Mouse (Mus musculus) layer of hippocampus, postnatal 14 days (tissue): ENCODE results near the gene Rbm44. TPM values are rescaled to one million over a fixed set of nuclear protein-coding genes. Genes with fewer than 3 reads are reported as not detected.

ENCODE experiments used
- DNase-seq, 2 experiments: peaks; one replicate each; pipeline ENCODE4 v3.0.0; 2021 to 2022; ENCODE audit warnings: low spot score in 2 of 2, mixed read lengths in 1 of 2
- total RNA-seq, 2 experiments: library from RNA; stranded (reverse); gene quantifications; 2 replicates each; pipeline ENCODE4 v1.2.3; 2021

Rbm44 gene
- total RNA-seq, 2 experiments from 2014 or later, result not detected

DNA sequence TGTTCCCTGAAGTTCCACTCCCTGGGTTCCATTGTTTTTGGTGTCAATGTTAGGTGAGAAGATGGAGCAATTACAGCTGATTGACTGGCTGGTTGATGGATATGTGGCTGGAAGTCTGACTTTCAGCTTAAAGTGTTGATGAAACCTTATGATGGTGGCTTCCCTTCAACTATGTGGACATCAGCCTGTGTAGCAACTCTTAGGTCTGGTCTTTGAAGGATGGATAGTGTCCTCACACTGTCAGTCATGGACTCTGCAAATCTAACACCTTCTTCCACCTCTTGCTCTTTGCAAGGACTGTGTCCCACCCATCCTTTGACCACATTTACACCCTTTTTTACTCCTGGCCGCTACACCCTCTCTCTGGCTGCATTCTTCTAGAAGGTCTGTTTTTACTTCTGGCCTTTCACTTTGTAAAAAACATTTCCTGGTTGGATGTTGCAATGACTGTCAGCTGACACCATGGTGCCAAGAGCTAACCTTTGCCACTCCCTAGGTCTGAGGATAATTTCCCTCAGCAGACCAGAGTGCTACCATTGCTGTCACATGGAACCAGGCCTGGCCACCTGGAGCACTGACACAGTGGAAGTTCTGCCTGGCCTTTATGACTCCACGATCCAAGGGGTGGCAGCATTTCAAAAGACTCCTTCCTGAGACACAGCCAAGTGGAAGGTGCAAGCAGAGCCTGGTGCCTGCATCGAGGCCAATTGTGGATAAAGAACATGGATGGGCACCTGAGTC is 62.6 kb downstream of the Rbm44 start:
- DNase-seq, result no peak

DNA sequence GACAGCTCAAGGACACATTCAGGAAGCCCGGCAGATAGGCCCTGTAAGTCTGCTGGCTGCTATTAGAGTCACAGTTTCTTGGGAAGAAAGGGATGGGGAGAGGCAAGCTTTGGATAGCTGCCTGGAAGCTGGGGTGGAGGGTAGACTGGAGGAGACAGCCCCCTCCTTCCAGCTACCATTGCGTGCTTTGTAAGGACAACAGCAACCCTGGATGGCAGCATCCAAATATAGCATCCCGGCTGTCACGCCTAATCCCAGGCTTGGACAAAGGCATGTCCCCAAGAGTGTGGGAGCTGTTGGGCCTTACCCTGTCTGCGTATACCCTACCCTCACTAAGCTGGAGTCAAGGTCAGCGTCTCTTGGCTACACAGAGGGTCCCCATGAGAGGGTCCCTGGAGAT is 64.5 kb downstream of the Rbm44 start:
- peak in 1 of 2 experiments; percentile 71 for DNase-seq

DNA sequence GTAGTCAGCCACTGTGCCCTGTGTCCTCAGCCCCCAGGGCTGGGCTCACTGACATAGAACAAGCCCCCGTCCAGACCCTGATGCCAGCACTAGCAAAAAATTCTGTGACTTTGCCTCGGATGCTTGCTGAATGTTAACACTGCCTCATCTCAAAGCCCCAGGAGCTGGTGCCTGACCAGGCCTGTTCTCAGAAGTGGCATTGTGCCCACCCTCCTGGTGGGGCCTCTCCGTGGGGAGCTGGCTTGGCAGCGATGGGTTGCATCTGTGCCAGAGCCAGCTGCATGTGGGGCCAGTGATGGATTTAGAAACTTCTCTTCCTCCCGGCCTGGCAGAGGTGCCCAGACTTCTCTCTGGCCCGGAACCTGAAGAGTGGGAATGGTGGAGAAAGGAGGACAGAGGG is 64.9 kb downstream of the Rbm44 start:
- peak; percentile 88 to 95 for DNase-seq

DNA sequence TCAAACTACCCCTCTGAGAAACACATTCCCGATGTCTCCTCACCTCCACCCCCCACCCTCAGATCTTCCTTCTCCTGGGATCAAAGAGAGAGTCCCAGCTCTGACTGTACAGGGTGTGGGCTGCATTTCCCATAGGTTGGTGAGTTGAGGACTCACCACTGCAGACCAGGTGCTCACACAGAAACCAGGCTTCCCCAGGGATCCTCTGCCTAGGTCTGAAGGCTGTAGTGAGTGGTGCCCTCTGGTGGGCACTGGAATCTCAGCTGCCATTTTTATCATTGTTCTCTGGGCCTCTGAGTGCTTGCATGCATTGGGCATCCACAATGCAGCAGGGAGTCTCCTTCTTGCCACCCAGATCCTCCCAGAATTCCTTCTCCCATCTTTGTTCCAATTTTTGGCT is 66.2 kb downstream of the Rbm44 start:
- DNase-seq, result peak; percentile 70 to 77

DNA sequence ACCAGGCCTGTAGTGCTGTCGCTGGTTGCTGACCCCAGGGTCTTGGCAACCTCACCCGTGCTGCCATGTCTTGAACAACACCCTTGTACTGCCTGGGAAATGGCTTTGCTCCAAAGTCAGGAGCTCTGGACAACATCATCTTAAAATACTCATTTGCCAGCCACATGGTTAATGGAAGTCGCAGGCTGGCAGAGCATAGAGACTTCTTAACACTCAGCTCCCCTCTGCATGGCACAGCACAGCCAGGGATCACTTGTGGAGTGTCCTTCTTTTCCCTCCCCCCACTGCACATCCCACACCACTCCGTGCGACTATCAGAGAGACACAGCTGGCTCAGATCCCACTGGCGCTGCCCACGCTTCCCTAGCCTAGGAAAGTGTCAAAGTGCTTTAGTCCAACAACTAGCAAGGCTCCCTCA is 66.7 kb downstream of the Rbm44 start:
- DNase-seq, result no peak

DNA sequence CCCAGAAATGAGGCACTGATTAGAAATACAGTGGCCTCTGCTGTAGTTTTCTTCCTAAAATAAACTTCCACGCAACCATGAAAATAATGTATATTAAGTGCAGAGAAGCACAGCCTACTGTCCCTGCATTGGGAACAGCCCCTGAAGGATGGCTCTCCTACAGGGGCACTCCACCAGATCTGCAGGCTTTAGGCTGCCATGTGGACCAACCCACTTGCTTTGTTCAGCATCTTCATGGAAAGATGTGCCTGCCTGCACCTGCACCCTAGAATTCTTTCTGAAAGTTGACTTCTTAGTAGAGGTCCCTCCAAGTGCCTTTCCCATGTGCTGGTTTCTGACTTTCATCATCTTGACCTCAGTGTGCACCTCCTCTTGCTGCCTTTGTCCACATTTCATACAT is 70.4 kb downstream of the Rbm44 start:
- DNase-seq, result no peak

DNA sequence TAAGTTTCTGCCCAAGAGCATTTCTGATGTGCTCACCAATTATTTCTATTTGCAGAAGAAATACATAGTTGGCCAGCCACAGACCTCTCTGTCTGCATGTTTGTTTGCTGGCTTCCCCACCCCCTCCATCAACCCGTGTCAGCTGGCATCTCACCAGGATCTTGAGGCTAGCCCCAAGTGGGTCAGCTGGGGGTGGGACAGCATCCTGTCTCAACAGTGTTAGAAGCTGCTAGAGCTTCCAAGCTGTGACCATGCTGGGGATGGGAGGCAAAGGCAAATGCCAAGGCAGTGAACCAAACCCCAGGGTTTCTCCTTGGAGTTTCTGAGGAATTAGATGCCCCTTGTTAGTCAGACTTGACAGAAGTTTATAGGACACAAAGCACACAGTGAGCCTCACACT is 71.1 kb downstream of the Rbm44 start:
- DNase-seq, result no peak

DNA sequence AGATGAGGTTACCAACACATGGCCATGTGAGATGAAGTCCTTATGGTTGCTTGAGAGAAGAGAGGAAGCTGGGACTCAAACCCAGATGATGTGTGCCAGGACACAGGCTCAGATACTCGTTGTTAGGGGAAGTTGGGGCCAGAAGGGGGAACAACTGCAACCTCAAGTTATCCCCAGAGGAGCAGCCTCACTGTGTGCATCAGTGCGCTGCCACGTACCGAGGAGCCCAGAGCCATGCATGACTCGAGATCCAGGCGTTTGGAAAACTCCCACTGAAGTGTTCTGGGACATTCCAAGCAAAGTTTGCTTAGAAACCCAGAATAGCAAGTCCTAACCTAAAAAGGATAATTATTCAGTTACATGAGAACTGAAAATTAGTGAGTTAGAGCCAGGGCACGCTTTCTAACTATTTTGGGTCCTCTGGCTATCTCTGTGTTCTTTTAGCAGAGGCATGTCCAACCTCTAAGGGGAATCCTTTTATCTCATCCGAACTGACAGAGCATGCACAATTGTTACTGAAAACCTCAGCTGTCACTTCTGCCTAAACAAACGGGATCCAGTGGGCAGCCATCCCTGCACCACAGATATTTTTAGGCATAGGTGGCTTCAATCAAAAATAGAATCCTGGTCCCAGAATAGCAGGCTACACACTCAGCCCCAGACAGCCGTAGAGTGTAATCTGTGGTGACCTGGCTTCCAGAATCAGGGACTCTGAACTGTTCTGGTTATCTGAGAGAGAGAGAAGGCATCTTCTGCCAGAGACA is 71.8 kb downstream of the Rbm44 start:
- no peak for DNase-seq

DNA sequence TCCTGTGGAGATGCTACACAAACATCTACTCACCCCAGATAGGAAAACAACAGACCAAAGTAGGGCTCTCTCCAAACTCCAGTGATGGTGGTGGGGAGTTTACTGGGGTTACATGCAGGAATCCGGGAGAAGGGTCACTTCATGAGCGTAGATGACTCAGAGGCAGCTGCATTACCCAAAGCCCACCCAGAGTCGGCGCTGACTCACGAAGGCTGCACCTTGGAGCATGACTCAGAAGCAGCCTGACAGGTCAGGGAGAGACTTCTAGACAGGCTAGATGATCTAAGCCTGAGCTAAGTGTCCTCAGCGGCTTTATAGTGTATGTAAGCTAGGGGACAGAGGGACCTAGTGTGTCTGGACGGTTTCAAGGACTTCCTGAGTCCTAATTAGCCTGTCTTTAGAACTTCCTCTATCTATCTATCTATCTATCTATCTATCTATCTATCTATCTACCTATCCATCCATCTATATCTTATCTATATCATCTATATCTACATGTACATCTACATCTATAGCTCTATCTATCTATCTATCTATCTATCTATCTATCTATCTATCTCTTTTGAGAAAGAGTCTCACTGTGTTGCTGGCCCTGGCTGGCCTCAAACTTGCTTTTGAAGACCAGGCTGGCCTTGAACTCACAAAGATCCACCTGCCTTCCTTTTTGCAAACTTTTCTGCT is 74.9 kb downstream of the Rbm44 start:
- no peak for DNase-seq

DNA sequence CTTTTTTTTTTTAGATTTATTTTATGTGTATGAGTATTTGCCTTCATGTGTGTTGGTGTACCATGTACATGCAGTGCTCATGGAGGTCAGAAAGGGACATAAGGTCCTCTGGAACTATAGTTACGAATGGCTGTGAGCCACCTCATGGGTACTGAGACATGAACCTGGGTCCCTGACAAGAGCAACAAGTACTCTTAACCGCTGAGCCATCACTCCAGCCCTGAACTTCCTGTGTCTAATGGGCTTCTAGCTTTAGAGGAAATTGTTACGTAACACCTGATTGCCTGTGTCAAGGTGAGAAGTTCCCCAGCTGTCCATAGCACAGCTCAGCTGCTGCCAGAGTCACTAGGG is 75.4 kb downstream of the Rbm44 start:
- DNase-seq, result no peak

Other genes with a start within 250 kb of the Rbm44 start
- gene Mlph, start 230.0 kb upstream of the Rbm44 start, total RNA-seq, result 1 to 10 TPM in 1 of 2 experiments, under 1 TPM in 1; 0.94 to 1.5 TPM
- gene Prlh, start 192.0 kb upstream of the Rbm44 start, total RNA-seq, result not detected
- not detected for gene Rab17, start 175.4 kb upstream of the Rbm44 start, total RNA-seq
- 10 to 100 TPM; 73.0 to 82.7 TPM for gene Lrrfip1, start 146.4 kb upstream of the Rbm44 start, total RNA-seq
- gene Ramp1, start 34.7 kb downstream of the Rbm44 start, total RNA-seq, result 10 to 100 TPM; 51.3 to 53.0 TPM
- gene Ube2f, start 105.2 kb downstream of the Rbm44 start, total RNA-seq, result 10 to 100 TPM; 57.2 to 57.4 TPM
- 10 to 100 TPM; 12.7 to 13.4 TPM for gene Scly, start 153.2 kb downstream of the Rbm44 start, total RNA-seq
- gene Espnl, start 177.0 kb downstream of the Rbm44 start, total RNA-seq, result under 1 TPM; 0.05 to 0.10 TPM
- under 1 TPM; 0.09 to 0.12 TPM for gene Klhl30, start 205.9 kb downstream of the Rbm44 start, total RNA-seq
- under 1 TPM in 1 of 2 experiments, not detected in 1; 0.12 TPM for gene Erfe, start 221.3 kb downstream of the Rbm44 start, total RNA-seq